Mouse (Mus musculus): ENCODE results near the gene Tas2r103.

The Tas2r103 gene

GRCm38 (mm10) chr6:133037001-133037400 lies at the start of gene Tas2r103:
TSS of gene Tas2r103 (minus strand) at chr6:133037101.
- no peak for DNase-seq (ENCODE audit: low read depth, low spot score)

GRCm38 (mm10) chr6:133055716-133056115 lies 18.8 kb upstream of the Tas2r103 start, which contains the start of gene Tas2r140:
TSS of gene Tas2r140 (minus strand) at chr6:133055816.
- no peak for DNase-seq (ENCODE audit: low read depth, low spot score)

Measured in embryo, embryonic 11.5 days (tissue).